Mouse (Mus musculus) bone marrow macrophage, adult 2 months (primary cell): ENCODE measurements at regions not wholly inside any gene's neighbourhood (a gene's known extent, or its start where the extent isn't known, plus 50 kb on each side); places are given as distances from the start of the nearest gene placed in this dataset.
"Not testable (repeated sequence)": the region's sequence is repeated elsewhere in the genome, so short reads cannot be mapped to it uniquely, and the experiment has no call there.

Experiments used
- H3K27ac ChIP-seq: 2 replicates; pipeline ENCODE4 v1.5.1; 2012; ENCODE audit warnings: low read depth, low read length; ENCODE audit not compliant: insufficient read depth
- H3K4me1 ChIP-seq: 2 replicates; pipeline ENCODE4 v1.6.1; 2012; ENCODE audit warnings: low read length; ENCODE audit not compliant: control insufficient read depth, insufficient read depth
- H3K4me3 ChIP-seq: 2 replicates; pipeline ENCODE4 v1.5.1; 2012; ENCODE audit warnings: mild to moderate bottlenecking, low read length, moderate library complexity; ENCODE audit not compliant: insufficient read depth
- CTCF ChIP-seq: IDR thresholded peaks from 2 replicates; pipeline ENCODE4 v1.5.1; 2012; ENCODE audit warnings: low read depth, mild to moderate bottlenecking, low read length, moderate library complexity
- POLR2A ChIP-seq: IDR thresholded peaks from 2 replicates; pipeline ENCODE4 v1.6.1; 2012; ENCODE audit warnings: mild to moderate bottlenecking, low read depth, low read length, borderline replicate concordance

DNA sequence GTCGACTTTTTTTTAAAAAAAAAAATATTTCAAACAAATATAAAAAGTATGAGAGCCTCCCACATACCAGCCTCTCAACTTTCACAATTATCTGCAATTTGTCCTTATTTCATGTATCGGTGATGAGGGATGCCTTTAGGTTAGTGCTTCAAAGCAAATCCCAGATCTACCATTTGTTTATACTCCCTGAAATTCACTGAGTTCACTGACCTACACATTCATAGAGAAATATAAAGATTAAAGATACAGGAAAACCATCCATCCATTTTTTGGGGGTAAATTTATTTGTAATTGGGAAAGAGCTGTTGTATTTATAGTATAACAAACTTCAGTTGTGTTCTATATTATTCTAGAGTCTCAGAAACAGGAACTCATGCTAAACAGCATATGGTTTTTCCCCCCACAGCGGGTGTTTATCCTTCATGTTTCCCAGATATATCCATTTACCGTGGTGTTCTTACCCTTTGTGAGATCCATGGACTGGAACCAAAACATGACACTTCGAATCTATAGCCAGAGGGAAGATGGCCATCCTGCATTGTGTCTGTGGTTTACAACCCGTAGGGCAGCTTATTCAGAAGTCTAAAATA is 120.1 kb upstream of the Cpsf6 start:
- Histone ChIP-seq H3K4me3 (no peak overlapping the region), H3K27ac (no peak overlapping the region), H3K4me1 (no peaks in the 10 kb centered on the region)
- TF ChIP-seq CTCF (no peak), POLR2A (no peak)

GRCm38 (mm10) chr10:117499177-117499863 is 119.5 kb upstream of the Cpsf6 start:
- Histone ChIP-seq H3K4me3 (no peak overlapping the region), H3K27ac (no peak overlapping the region), H3K4me1 (peaks cover 3% of the 10 kb centered on the region; the same call in 1 of the 2 replicates)
- no peak for TF ChIP-seq POLR2A
- no peak for TF ChIP-seq CTCF

DNA sequence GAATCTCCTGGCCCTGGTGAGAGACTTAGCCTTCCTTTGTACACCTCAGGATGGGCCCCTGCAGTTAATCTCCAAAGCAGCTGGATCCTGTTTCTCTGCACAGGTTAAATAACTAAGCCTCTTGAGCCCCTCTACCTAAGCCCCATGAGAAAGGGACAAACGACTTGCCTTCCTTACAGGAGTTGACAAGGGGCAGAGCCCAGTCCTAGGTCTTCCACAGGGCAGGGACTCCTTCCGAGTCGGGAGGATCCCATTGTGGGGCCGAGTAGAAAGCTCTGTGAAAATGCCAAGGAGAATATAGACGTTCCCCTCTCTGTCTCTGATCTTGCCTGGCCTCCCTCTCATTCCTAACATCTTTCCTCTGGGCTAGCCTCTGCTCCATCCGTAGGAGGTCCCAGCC is 118.7 kb upstream of the Cpsf6 start:
- TF ChIP-seq CTCF = no peak
- no peak for TF ChIP-seq POLR2A
- H3K4me3 ChIP-seq = no peak overlapping the region
- H3K4me1 ChIP-seq = peaks cover 4% of the 10 kb centered on the region; the same call in 1 of the 2 replicates
- H3K27ac ChIP-seq = no peak overlapping the region

DNA sequence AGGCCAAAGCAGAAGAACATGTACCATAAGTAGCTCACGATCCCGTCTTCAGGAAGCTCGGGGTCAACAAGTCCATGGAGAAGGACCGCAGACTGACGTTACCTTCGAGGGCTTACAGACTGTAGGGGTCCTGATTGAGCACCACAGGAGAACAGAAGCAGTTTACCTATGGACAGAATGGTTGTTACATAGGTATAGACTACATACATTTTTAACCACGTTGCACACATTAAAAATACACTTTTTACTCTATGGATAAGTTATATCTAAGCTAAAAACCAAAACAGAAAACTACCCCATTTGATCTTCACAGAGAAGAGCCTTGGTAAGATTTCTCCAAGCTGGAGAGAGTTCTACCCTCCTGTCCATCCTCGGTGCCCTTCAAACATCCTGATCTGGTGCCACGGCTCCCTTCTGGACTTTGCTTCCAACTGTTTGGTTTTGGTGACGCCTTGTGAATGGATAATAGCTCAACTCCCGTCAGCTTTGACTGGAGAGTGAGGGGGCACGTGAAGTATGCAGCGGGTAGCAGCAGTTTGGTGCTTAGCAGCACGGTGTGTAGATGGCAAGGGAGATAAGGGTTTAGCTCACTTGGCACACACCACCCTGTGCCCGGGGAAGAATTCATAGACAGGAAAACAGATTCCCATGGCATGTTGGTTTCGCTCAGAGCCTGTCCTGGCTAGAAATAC is 117.9 kb upstream of the Cpsf6 start:
- Histone ChIP-seq H3K4me3 (no peak overlapping the region), H3K4me1 (peaks cover 4% of the 10 kb centered on the region; the same call in 1 of the 2 replicates)

DNA sequence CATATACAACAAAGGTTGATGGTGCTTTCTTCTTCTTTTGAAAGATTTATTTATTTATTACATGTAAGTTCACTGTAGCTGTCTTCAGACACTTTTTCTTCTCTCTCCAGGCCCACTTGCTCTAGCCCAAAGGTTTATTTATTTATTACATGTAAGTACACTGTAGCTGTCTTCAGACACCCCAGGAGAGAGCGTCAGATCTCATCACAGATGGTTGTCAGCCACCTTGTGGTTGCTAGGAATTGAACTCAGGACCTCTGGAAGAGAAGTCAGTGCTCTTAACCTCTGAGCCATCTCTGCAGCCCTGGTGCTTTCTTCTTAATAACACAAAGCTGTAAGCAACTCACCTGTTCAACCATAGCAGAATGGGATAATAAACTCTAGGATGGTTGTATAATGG is 117.3 kb upstream of the Cpsf6 start:
- not testable (repeated sequence) for H3K4me3 ChIP-seq, H3K4me1 ChIP-seq, H3K27ac ChIP-seq

More for the DNA sequence above, 117.9 kb upstream of the Cpsf6 start:
- TF ChIP-seq CTCF (no peak), POLR2A (no peak)
- H3K27ac ChIP-seq = no peak overlapping the region

GRCm38 (mm10) chr10:117496064-117497011 is 116.5 kb upstream of the Cpsf6 start:
- no peak for TF ChIP-seq POLR2A
- peaks cover 4% of the 10 kb centered on the region; the same call in 1 of the 2 replicates for H3K4me1 ChIP-seq
- H3K4me3 ChIP-seq = no peak overlapping the region
- no peak overlapping the region for H3K27ac ChIP-seq

GRCm38 (mm10) chr10:117494171-117494701 is 114.4 kb upstream of the Cpsf6 start:
- Histone ChIP-seq H3K27ac (no peak overlapping the region), H3K4me3 (peak overlapping the region; percentile 52), H3K4me1 (peaks cover 4% of the 10 kb centered on the region; the same call in 1 of the 2 replicates)
- TF ChIP-seq POLR2A = no peak
- TF ChIP-seq CTCF = no peak

GRCm38 (mm10) chr10:117493824-117494121 is 114.0 kb upstream of the Cpsf6 start:
- H3K4me3 ChIP-seq = no peak overlapping the region
- no peak overlapping the region for H3K27ac ChIP-seq
- TF ChIP-seq CTCF (no peak), POLR2A (no peak)
- peaks cover 4% of the 10 kb centered on the region; the same call in 1 of the 2 replicates for H3K4me1 ChIP-seq

DNA sequence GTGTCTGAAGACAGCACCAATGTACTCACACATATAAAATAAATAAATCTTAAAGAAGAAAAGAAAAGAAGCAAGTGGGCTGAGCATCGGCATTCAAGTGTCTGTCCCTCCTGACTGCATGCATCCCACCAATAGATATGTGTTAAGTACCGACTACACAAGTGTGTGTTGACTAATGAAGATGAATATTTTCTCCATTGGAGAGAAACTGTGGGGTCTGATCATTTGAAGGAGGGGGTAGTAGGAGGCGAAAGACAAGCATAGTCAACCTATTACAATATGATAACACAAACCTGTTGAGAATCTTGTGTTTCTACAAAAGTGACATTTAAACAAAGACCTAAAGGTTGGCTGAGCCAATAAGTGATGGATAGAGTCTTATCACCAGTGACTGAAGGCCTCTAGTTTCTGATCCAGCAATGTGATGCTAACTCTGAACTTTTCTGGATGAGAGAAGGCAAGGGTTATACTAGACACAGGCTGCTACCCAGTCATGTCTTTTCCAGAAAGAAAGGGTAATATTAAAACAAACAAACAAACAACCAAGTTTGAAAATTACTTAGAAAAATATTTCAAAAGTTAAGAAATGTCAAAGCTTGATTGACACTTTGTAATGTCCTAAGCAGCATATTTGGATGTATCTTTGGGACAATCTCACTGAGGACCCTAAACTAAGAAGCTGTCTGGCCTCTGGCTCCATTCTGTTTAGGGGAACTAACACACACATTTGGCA is 113.4 kb upstream of the Cpsf6 start:
- Histone ChIP-seq H3K27ac (no peak overlapping the region), H3K4me1 (peaks cover 4% of the 10 kb centered on the region; the same call in 1 of the 2 replicates), H3K4me3 (no peak overlapping the region)
- TF ChIP-seq CTCF (no peak), POLR2A (no peak)
